Mouse (Mus musculus): ENCODE results near the gene Gja5. TPM values are rescaled to one million over a fixed set of nuclear protein-coding genes. Genes with fewer than 3 reads are reported as not detected.
A peak's percentile ranks its signal among the peaks of the same experiment; 100 is the strongest.

The Gja5 gene
- polyA plus RNA-seq, 1 experiment: 14.7 TPM

GRCm38 (mm10) chr3:96905592-96905991, 1.1 kb downstream of the Gja5 start:
- Histone ChIP-seq H3K36me3 (ENCODE audit: control insufficient read depth, insufficient read depth) (no peaks in the 10 kb centered on the region), H3K4me2 (ENCODE audit: low read depth) (peak overlapping the region; percentile 98), H3K4me3 (peak overlapping the region; percentile 87), H3ac (ENCODE audit: control insufficient read depth, insufficient read length) (peak overlapping the region; percentile 3), H3K79me2 (ENCODE audit: control insufficient read depth, insufficient read depth) (peaks cover 2% of the 10 kb centered on the region), H3K27me3 (ENCODE audit: control insufficient read depth, insufficient read depth, insufficient read length) (peaks cover 7% of the 10 kb centered on the region)
- TF ChIP-seq POLR2A (IDR thresholded peaks at IDR 0.05; ENCODE audit: insufficient read length, low read depth) (no peak), MYOG (IDR thresholded peaks at IDR 0.05; ENCODE audit: control insufficient read depth in 1 of 3, insufficient read depth in 1 of 3, insufficient read length in 2 of 3, low read depth in 2 of 3) (no peak), E2F4 (IDR thresholded peaks at IDR 0.05; ENCODE audit: insufficient read depth) (no peak), MAX (IDR thresholded peaks at IDR 0.05; ENCODE audit: low read depth) (no peak), CEBPB (IDR thresholded peaks at IDR 0.05; ENCODE audit: insufficient read depth, poor library complexity, severe bottlenecking) (no peak), USF1 (IDR thresholded peaks at IDR 0.05; ENCODE audit: low read depth) (no peak), TCF12 (IDR thresholded peaks at IDR 0.05; ENCODE audit: insufficient read depth, poor library complexity, severe bottlenecking) (no peak), SRF (IDR thresholded peaks at IDR 0.05; ENCODE audit: control insufficient read depth, insufficient read length, low read depth) (no peak), POLR2AphosphoS2 (IDR thresholded peaks at IDR 0.05; ENCODE audit: insufficient read length, low read depth) (no peak), MYOD1 (IDR thresholded peaks at IDR 0.05; ENCODE audit: control insufficient read depth in 1 of 3, insufficient read length in 2 of 3, low read depth in 2 of 3) (no peak), REST (IDR thresholded peaks at IDR 0.05; ENCODE audit: insufficient read depth, insufficient read length) (no peak), TCF3 (IDR thresholded peaks at IDR 0.05; ENCODE audit: insufficient read length, low read depth) (no peak)

GRCm38 (mm10) chr3:96920991-96921390, 16.5 kb downstream of the Gja5 start:
- H3K4me2 ChIP-seq (ENCODE audit: low read depth): no peak overlapping the region

GRCm38 (mm10) chr3:96924631-96925030, 20.1 kb downstream of the Gja5 start:
- Histone ChIP-seq H3ac (ENCODE audit: control insufficient read depth, insufficient read length) (no peak overlapping the region), H3K27me3 (ENCODE audit: control insufficient read depth, insufficient read depth, insufficient read length) (peaks cover 6% of the 10 kb centered on the region), H3K79me2 (ENCODE audit: control insufficient read depth, insufficient read depth) (no peaks in the 10 kb centered on the region), H3K4me2 (ENCODE audit: low read depth) (peak overlapping the region; percentile 56), H3K4me3 (no peak overlapping the region), H3K36me3 (ENCODE audit: control insufficient read depth, insufficient read depth) (no peaks in the 10 kb centered on the region)
- TF ChIP-seq TCF3 (IDR thresholded peaks at IDR 0.05; ENCODE audit: insufficient read length, low read depth) (no peak), USF1 (IDR thresholded peaks at IDR 0.05; ENCODE audit: low read depth) (no peak), TCF12 (IDR thresholded peaks at IDR 0.05; ENCODE audit: insufficient read depth, poor library complexity, severe bottlenecking) (no peak), SRF (IDR thresholded peaks at IDR 0.05; ENCODE audit: control insufficient read depth, insufficient read length, low read depth) (no peak), E2F4 (IDR thresholded peaks at IDR 0.05; ENCODE audit: insufficient read depth) (no peak), REST (IDR thresholded peaks at IDR 0.05; ENCODE audit: insufficient read depth, insufficient read length) (no peak), CEBPB (IDR thresholded peaks at IDR 0.05; ENCODE audit: insufficient read depth, poor library complexity, severe bottlenecking) (no peak), POLR2A (IDR thresholded peaks at IDR 0.05; ENCODE audit: insufficient read length, low read depth) (no peak), POLR2AphosphoS2 (IDR thresholded peaks at IDR 0.05; ENCODE audit: insufficient read length, low read depth) (no peak), MAX (IDR thresholded peaks at IDR 0.05; ENCODE audit: low read depth) (no peak), MYOG (IDR thresholded peaks at IDR 0.05; ENCODE audit: control insufficient read depth in 1 of 3, insufficient read depth in 1 of 3, insufficient read length in 2 of 3, low read depth in 2 of 3) (no peak), MYOD1 (IDR thresholded peaks at IDR 0.05; ENCODE audit: control insufficient read depth in 1 of 3, insufficient read length in 2 of 3, low read depth in 2 of 3) (no peak)

More at GRCm38 (mm10) chr3:96920991-96921390, 16.5 kb downstream of the Gja5 start:
- Histone ChIP-seq H3ac (ENCODE audit: control insufficient read depth, insufficient read length) (no peak overlapping the region), H3K27me3 (ENCODE audit: control insufficient read depth, insufficient read depth, insufficient read length) (peaks cover 13% of the 10 kb centered on the region), H3K36me3 (ENCODE audit: control insufficient read depth, insufficient read depth) (no peaks in the 10 kb centered on the region), H3K79me2 (ENCODE audit: control insufficient read depth, insufficient read depth) (no peaks in the 10 kb centered on the region), H3K4me3 (no peak overlapping the region)
- TF ChIP-seq USF1 (IDR thresholded peaks at IDR 0.05; ENCODE audit: low read depth) (no peak), TCF3 (IDR thresholded peaks at IDR 0.05; ENCODE audit: insufficient read length, low read depth) (no peak), CEBPB (IDR thresholded peaks at IDR 0.05; ENCODE audit: insufficient read depth, poor library complexity, severe bottlenecking) (no peak), POLR2AphosphoS2 (IDR thresholded peaks at IDR 0.05; ENCODE audit: insufficient read length, low read depth) (no peak)

GRCm38 (mm10) chr3:96925920-96926319, 21.4 kb downstream of the Gja5 start, which contains the start of gene Gja8:
Gja8 (minus strand) TSS chr3:96926020.
- Histone ChIP-seq H3K27me3 (ENCODE audit: control insufficient read depth, insufficient read depth, insufficient read length) (peaks cover 12% of the 10 kb centered on the region), H3K79me2 (ENCODE audit: control insufficient read depth, insufficient read depth) (no peaks in the 10 kb centered on the region), H3ac (ENCODE audit: control insufficient read depth, insufficient read length) (no peak within 1 kb of the TSS), H3K36me3 (ENCODE audit: control insufficient read depth, insufficient read depth) (no peaks in the 10 kb centered on the region), H3K4me2 (ENCODE audit: low read depth) (peak within 1 kb of the TSS; percentile 56), H3K4me3 (no peak within 1 kb of the TSS)
- TF ChIP-seq REST (IDR thresholded peaks at IDR 0.05; ENCODE audit: insufficient read depth, insufficient read length) (no peak), CEBPB (IDR thresholded peaks at IDR 0.05; ENCODE audit: insufficient read depth, poor library complexity, severe bottlenecking) (no peak), TCF12 (IDR thresholded peaks at IDR 0.05; ENCODE audit: insufficient read depth, poor library complexity, severe bottlenecking) (no peak), USF1 (IDR thresholded peaks at IDR 0.05; ENCODE audit: low read depth) (no peak), POLR2A (IDR thresholded peaks at IDR 0.05; ENCODE audit: insufficient read length, low read depth) (no peak), MYOG (IDR thresholded peaks at IDR 0.05; ENCODE audit: control insufficient read depth in 1 of 3, insufficient read depth in 1 of 3, insufficient read length in 2 of 3, low read depth in 2 of 3) (no peak), SRF (IDR thresholded peaks at IDR 0.05; ENCODE audit: control insufficient read depth, insufficient read length, low read depth) (no peak)

- H3K27me3 ChIP-seq (ENCODE audit: control insufficient read depth, insufficient read depth, insufficient read length): peaks cover 38% of the 10 kb centered on the region
- H3K36me3 ChIP-seq (ENCODE audit: control insufficient read depth, insufficient read depth): no peaks in the 10 kb centered on the region
- no peaks in the 10 kb centered on the region for H3K79me2 ChIP-seq (ENCODE audit: control insufficient read depth, insufficient read depth)
- H3K4me2 ChIP-seq (ENCODE audit: low read depth): no peak overlapping the region
- H3K4me3 ChIP-seq: no peak overlapping the region
- no peak overlapping the region for H3ac ChIP-seq (ENCODE audit: control insufficient read depth, insufficient read length)
- TF ChIP-seq TCF3 (IDR thresholded peaks at IDR 0.05; ENCODE audit: insufficient read length, low read depth) (no peak), SRF (IDR thresholded peaks at IDR 0.05; ENCODE audit: control insufficient read depth, insufficient read length, low read depth) (no peak), CEBPB (IDR thresholded peaks at IDR 0.05; ENCODE audit: insufficient read depth, poor library complexity, severe bottlenecking) (no peak), REST (IDR thresholded peaks at IDR 0.05; ENCODE audit: insufficient read depth, insufficient read length) (no peak), MYOG (IDR thresholded peaks at IDR 0.05; ENCODE audit: control insufficient read depth in 1 of 3, insufficient read depth in 1 of 3, insufficient read length in 2 of 3, low read depth in 2 of 3) (no peak), E2F4 (IDR thresholded peaks at IDR 0.05; ENCODE audit: insufficient read depth) (no peak), POLR2A (IDR thresholded peaks at IDR 0.05; ENCODE audit: insufficient read length, low read depth) (no peak), TCF12 (IDR thresholded peaks at IDR 0.05; ENCODE audit: insufficient read depth, poor library complexity, severe bottlenecking) (no peak), MYOD1 (IDR thresholded peaks at IDR 0.05; ENCODE audit: control insufficient read depth in 1 of 3, insufficient read length in 2 of 3, low read depth in 2 of 3) (no peak), USF1 (IDR thresholded peaks at IDR 0.05; ENCODE audit: low read depth) (no peak)
Measured at GRCm38 (mm10) chr3:96931261-96931681, 26.8 kb downstream of the Gja5 start.

Data from myocyte (in vitro differentiated cells).